Mouse (Mus musculus) ovary, adult 2 months (tissue): ENCODE measurements around the gene Olfr1501. TPM values are rescaled to one million over a fixed set of nuclear protein-coding genes. Genes with fewer than 3 reads are reported as not detected.

Source experiments
- polyA plus RNA-seq: library from polyadenylated mRNA; depleted of rRNA; stranded (reverse); fragments of >200 nt; gene quantifications from 2 replicates; pipeline ENCODE4 v1.2.3, GENCODE M21; 2012; rRNA removed

Olfr1501 gene
- not detected in 2 replicates for polyA plus RNA-seq

DNA sequence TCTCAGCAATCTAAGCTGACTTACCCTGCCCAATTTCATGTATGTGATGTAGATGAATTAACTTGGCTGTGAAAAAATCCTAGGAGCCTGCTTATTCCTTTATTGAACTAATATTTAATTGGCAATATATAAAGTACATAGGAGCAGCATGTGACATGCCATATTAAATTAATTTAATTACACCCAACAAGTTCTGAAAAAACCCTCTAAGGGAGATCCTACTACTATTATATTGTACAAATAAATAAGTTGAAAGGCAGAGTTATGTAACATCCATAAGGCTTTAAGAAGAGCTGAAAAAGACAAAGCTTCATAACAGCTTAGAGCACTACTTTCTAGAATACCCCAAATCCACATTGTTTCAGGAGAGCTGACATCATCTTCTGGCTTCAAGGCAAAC lies at the start of gene Olfr1501:
Gene Olfr1501, minus strand, starts transcription at position 101 of the 400 bp plus-strand sequence.

DNA sequence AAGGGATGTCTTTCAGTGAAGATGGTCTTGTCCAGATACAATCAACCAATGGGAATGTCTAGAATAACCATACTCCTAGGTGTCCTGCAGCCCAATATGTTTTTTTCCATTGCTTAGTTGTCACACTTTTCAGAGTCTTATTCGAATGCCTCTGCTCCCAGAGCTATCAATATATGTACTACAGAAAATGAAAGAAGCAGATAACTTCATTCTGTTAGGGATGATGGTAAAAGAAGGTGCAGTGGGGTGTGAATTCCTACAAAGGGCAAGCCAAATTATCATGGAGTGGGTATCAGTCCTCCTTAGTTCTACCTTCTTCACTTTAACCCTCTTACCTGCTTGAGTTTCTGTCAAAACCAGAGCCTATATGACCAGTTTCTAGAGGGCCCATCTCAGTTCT lies 47.3 kb upstream of the Olfr1501 start, which contains the start of gene Olfr1504:
Gene Olfr1504, minus strand, starts transcription at position 101 of the 400 bp plus-strand sequence.

DNA sequence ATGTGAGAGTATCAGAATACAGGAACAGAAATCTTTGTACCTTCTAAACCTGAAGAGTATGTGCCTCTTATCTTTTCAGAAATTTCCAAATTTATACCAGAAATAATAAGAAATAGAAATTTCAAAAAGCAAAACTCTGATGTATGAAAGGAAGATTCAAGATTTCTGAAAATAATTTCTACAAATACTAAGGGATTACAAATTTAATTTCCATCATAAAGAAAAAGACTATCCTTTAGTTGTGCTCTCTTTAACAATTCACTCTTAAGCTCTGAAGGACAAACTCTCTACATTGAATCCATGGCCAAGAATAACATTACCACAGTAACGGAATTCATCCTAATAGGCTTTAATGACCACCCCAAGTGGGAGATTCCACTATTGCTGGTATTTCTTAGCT lies 11.0 kb upstream of the Olfr1501 start, which contains the start of gene Olfr1502:
Gene Olfr1502, plus strand, starts transcription at position 301 of the 400 bp plus-strand sequence.

DNA sequence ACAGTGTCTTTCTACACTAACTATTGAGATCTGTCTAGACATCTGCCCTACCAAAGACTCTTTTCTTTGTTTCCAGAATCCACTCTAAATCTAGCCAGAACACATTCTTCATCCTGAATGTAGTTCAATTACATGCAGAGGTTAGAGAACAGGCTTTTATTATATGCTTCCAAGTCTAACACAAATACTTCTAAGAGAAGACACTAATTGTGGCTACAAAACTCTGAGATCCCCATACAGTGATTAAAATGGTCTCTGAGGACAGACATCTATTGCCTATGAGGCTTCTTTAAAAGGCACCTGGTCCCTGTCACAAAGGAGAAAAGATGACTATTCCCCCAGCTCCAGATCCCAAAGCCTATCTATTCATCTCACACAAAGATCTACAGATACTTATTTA lies 20.1 kb downstream of the Olfr1501 start, which contains the start of gene Olfr1500:
Gene Olfr1500, minus strand, starts transcription at position 101 of the 400 bp plus-strand sequence.

DNA sequence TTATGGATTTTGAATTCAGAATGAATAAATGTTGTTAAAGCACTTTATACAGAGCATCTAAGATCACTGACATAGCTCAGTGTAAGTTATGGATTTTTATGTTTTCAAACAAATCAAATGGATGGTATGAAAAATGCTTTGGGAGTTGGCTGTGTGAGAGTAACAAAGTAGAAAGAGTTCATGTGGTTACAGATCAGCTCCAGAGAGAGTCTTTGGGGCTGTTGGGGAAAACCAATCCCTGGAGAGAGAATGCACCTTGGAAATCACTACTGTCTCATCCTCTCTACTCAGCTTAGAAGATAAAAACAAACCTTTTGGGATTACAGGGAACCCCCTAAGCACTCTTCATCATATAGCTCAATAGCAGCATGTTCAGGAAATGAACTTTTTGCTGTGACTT lies 31.1 kb downstream of the Olfr1501 start, which contains the start of gene Olfr1499:
Gene Olfr1499, minus strand, starts transcription at position 101 of the 400 bp plus-strand sequence.

DNA sequence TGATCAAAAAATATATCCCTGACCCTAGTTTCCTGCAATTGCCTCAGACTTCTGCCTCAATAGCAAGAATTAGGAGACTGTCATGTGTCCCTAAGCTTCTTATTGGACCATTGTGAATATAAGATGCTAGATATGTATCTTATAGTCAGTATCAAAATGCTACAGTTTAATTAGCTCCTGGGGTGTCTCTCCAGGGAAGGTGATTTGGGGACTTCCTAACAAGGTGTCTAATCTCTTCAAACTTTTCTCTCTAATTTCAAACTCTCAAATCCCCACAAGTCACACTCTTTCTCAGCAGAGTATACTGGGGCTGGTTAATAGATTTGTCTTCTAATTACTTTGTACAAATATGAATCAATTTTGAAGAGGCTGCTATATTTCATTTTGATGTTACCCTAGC lies 52.4 kb downstream of the Olfr1501 start, which contains the start of gene Olfr1497:
Gene Olfr1497, minus strand, starts transcription at position 101 of the 400 bp plus-strand sequence.

Other genes starting within 250 kb of the Olfr1501 start
- not detected in 2 replicates for gene Olfr1487, start 233.3 kb downstream of the Olfr1501 start, polyA plus RNA-seq
- gene Olfr1489, start 219.1 kb downstream of the Olfr1501 start, polyA plus RNA-seq = not detected in 2 replicates
- not detected in 2 replicates for gene Olfr1490, start 199.6 kb downstream of the Olfr1501 start, polyA plus RNA-seq
- gene Olfr1491, start 153.4 kb downstream of the Olfr1501 start, polyA plus RNA-seq = not detected in 2 replicates
- not detected in 2 replicates for gene Olfr1493-ps1, start 127.4 kb downstream of the Olfr1501 start, polyA plus RNA-seq
- gene Olfr1494, start 111.0 kb downstream of the Olfr1501 start, polyA plus RNA-seq = not detected in 2 replicates
- not detected in 2 replicates for gene Olfr1495, start 86.1 kb downstream of the Olfr1501 start, polyA plus RNA-seq
- not detected in 2 replicates for gene Olfr1496, start 72.8 kb downstream of the Olfr1501 start, polyA plus RNA-seq
- gene Olfr1497, start 52.5 kb downstream of the Olfr1501 start, polyA plus RNA-seq = not detected in 2 replicates
- not detected in 2 replicates for gene Olfr1499, start 31.2 kb downstream of the Olfr1501 start, polyA plus RNA-seq
- not detected in 2 replicates for gene Olfr1500, start 20.2 kb downstream of the Olfr1501 start, polyA plus RNA-seq
- not detected in 2 replicates for gene Olfr1502, start 11.1 kb upstream of the Olfr1501 start, polyA plus RNA-seq
- not detected in 2 replicates for gene Olfr1504, start 47.2 kb upstream of the Olfr1501 start, polyA plus RNA-seq
- not detected in 2 replicates for gene Olfr1505, start 62.8 kb upstream of the Olfr1501 start, polyA plus RNA-seq